Mouse (Mus musculus) mouse embryonic stem cell (cell line): ENCODE data around the gene Fbxo28.

Source experiments
- in situ Hi-C, 2 experiments: fragments of 300-500 bp; cut with MboI; formaldehyde crosslinking; loops; 1 replicate in 1 of 2; 3 replicates in 1 of 2; pipeline ENCODE4 v1.14.3; 2019 to 2020; ENCODE audit warnings: low sequenced_read_pairs in 2 of 2, low pct_unique_long_range_greater_than_20kb in 1 of 2, mixed read lengths in 1 of 2; ENCODE audit not compliant: unreplicated experiment in 1 of 2

The Fbxo28 gene

GRCm38 (mm10) chr1:182340821-182341781, at the start of gene Fbxo28:
Gene Fbxo28, minus strand, starts transcription at chr1:182341629.
- in situ Hi-C loops, result no loop called here

GRCm38 (mm10) chr1:182388729-182389128, 47.3 kb upstream of the Fbxo28 start:
- in situ Hi-C loops, result loop anchor here in 1 of 2 experiments (10.0 kb wide), 1 partner anchor 156 kb away; no protein-coding TSS in a partner anchor

- in situ Hi-C loops, result loop anchor here in 1 of 2 experiments (10.0 kb wide), 1 partner anchor 158 kb away; no protein-coding TSS in a partner anchor
These were observed 45.0 kb upstream of the Fbxo28 start for GRCm38 (mm10) chr1:182386449-182386848.

GRCm38 (mm10) chr1:182383096-182383495, 41.7 kb upstream of the Fbxo28 start:
- in situ Hi-C loops, result loop anchor here in 1 of 2 experiments (10.0 kb wide), 1 partner anchor 162 kb away; no protein-coding TSS in a partner anchor

- in situ Hi-C loops, result loop anchor here in 1 of 2 experiments (10.0 kb wide), 1 partner anchor 163 kb away; no protein-coding TSS in a partner anchor
These were observed 39.9 kb upstream of the Fbxo28 start for GRCm38 (mm10) chr1:182381327-182381726.

GRCm38 (mm10) chr1:182380683-182381082, 39.3 kb upstream of the Fbxo28 start:
- in situ Hi-C loops, result loop anchor here in 1 of 2 experiments (10.0 kb wide), 1 partner anchor 164 kb away; no protein-coding TSS in a partner anchor

GRCm38 (mm10) chr1:182378876-182379275, 37.4 kb upstream of the Fbxo28 start:
- in situ Hi-C loops, result no loop called here

- in situ Hi-C loops, result no loop called here
These were observed 36.9 kb upstream of the Fbxo28 start for GRCm38 (mm10) chr1:182378205-182378835.

GRCm38 (mm10) chr1:182377519-182377918, 36.1 kb upstream of the Fbxo28 start:
- in situ Hi-C loops, result no loop called here

DNA sequence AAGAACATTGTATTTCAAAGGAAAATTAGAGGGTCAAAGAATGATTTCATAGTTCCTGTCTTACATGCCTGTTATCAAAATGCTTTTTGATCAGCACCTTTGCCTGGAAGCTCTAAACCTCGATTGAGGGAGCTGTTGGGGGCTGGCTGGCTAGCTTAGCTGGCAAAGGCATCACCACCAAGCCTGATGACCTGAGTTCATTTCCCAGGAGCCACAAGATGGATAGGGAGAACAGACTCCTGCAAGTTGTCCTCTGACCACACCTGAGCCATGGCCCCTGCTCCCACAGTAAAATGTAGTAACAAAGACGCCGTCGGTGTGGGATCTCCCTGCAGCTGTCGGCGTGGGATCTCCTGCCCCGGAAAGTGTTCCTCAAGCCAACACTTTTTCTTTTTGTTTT, 35.4 kb upstream of the Fbxo28 start:
- in situ Hi-C loops, result no loop called here

DNA sequence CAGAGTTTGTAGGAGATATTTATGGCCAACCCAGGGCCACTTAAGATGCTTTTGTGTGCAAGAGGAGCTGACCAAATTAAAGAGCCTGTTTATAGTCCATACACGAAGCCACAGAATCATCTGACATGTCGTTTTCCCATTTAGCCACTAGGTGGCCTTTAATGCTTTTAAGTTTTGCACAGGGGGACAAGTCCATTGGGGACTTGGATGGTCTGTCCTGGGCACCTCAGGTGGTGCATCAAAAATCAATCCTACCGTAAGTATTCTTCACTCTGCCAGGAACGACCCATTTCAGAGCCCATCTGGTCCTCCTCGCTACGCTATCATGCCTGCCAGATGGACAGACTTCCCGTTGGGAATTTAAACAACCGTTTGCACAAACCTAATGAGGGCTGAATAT, 34.8 kb upstream of the Fbxo28 start:
- in situ Hi-C loops, result no loop called here

GRCm38 (mm10) chr1:182371891-182372290, 30.5 kb upstream of the Fbxo28 start:
- in situ Hi-C loops, result no loop called here

DNA sequence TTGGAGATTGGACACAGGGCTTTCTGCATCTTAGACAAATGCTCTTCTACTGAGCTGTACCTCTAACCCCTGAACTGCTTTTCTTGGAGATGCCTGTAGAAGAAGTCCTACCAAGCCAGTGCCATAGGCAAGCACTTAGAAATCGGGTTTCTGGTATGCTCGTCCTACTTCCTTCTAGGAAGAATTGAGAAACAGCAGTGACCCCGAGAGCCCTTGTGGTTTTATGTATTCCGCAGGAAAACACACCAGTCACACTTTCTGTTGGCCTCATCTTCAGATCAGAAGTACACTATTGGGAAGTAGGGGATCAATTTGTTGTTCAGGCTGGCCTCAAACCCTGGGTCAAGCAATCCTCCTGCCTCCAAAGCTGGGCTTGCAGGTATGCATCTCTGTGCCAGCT, 28.0 kb upstream of the Fbxo28 start:
- in situ Hi-C loops, result no loop called here

DNA sequence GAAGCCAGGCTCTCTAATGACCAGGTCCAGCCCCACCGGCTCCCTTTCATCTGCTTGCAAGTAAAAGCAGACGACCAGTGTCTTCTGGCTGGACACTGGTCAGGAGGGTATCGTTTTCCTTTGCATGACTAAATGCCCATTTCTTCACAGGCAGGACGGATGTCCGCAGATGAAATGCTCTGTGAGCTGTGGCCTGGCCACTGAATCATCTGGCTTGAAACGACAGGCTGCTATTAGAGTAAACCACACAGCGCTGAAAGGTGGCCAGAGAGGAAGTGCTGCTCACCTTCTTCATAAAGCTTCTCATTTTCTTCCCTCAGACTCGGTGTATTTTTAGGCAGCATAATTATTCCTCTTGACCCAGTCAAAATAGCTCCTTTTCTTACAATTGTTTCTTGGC, 27.4 kb upstream of the Fbxo28 start:
- in situ Hi-C loops, result no loop called here

GRCm38 (mm10) chr1:182368309-182368708, 26.9 kb upstream of the Fbxo28 start:
- in situ Hi-C loops, result no loop called here

GRCm38 (mm10) chr1:182363683-182364404, 22.4 kb upstream of the Fbxo28 start:
- in situ Hi-C loops, result no loop called here

- in situ Hi-C loops, result no loop called here
These were observed 21.3 kb upstream of the Fbxo28 start for GRCm38 (mm10) chr1:182362703-182363102.

DNA sequence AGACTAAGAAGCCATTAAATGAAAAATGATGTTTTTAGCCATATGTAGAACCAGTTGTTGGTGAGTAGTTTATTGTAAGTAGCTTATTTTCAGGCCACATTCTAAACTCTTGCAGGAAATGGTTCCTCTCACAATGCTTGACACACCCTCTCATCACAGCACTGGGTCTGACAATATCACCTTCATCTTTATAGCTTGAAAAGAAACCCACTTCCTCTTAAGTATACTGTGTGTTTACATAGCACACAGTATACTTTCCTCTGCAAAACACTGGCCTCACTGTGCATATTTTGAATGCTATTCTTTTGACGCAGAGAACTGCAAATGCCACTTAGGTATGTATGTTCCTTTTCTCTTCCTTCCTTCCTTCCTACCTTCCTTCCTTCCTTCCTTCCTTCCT, 16.7 kb upstream of the Fbxo28 start:
- in situ Hi-C loops, result no loop called here
